Mouse (Mus musculus): ENCODE results near the gene Ebf3.

GRCm38 (mm10) chr7:137317659-137318382 is 3.6 kb upstream of the Ebf3 start:
- TF ChIP-seq CTCF (IDR thresholded peaks at IDR 0.05; ENCODE audit: control insufficient read depth, insufficient read depth, low read length) (no peak), POLR2A (IDR thresholded peaks at IDR 0.05; ENCODE audit: borderline replicate concordance, control insufficient read depth, low read depth, low read length) (no peak)

Measured in bone marrow, adult 2 months (tissue).